Mouse (Mus musculus): ENCODE data around the gene Vmn2r62.
"Not testable (repeated sequence)": the region's sequence is repeated elsewhere in the genome, so short reads cannot be mapped to it uniquely, and the experiment has no call there.

Vmn2r62 gene

DNA sequence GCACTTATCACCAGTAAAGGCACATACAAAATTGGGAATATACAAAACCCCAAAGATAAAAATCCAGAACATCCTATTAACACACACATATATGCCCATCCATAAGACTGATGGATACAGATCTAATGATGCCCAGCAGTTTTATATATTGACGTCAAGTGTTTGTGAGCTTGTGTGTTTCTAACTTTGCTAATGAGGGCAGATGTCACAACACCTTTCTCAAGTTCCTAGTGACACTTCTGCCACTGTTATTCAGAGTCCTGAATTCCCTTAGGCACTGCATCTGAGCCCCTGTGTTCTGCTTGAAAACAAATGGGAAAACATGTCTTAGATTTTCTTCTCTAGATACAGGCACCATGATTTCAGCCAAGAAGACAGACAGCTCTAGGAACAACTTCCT lies at the start of gene Vmn2r62:
Vmn2r62 (minus strand) TSS at position 101 of the 400 bp plus-strand sequence.
- not testable (repeated sequence) for DNase-seq

DNA sequence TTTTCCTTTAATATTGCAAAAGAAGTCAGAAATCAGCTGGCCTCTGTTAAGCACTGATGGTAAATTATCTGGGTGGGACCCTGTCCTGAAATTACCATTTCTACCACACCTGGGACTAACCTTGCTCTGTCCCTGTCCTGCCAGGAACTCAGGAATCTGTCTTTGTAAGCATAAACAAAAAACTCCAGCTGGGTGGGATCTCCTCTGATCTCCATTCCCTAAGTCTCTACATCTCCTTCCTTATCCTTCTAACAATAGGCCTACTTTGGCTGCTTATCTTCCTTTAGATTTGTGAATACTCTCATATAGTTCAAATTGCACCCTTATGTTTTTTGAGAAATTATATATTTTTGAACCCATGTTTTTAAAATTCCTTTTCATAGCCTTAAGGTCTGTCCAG lies 45.0 kb upstream of the Vmn2r62 start:
- not testable (repeated sequence) for DNase-seq

DNA sequence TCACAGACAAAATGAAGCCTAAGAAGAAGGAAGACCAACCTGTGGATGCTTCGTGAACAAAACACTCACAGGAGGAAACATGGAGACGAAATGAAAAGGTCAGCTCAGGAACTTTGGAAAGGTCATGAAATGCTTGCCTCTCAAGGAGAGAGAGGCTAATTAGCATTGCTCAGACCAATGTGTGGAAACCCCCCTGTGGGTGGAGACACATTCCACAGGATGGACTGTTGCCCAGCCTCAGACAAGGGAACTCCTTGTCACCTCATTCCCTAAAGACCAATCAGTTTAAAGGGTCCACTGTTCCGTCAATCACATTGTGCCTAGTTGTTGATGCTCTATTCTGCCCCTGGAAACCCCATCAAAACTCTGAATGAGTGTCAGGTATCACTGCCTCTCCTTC lies 38.9 kb upstream of the Vmn2r62 start:
- DNase-seq, result no peak

DNA sequence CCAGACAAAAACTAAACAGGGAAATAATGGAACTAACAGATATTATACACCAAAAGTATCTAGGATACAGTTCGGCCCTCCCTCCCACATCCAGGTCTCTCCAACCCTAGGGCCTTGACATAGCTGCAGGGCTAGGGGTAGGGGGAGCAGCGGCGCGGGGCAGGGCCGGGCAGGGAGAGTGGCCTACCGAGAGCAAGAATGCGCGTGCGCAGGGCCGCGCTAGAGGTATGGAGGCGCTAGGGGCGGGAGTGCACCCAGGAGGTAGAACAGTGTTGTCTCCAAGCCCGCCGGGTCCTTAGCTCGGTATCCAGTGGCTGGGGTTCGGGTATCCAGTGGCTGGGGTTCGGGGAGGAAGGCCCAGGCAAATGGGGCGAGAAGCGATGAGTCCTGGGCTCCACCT lies 43.5 kb downstream of the Vmn2r62 start:
- no peak for DNase-seq

DNA sequence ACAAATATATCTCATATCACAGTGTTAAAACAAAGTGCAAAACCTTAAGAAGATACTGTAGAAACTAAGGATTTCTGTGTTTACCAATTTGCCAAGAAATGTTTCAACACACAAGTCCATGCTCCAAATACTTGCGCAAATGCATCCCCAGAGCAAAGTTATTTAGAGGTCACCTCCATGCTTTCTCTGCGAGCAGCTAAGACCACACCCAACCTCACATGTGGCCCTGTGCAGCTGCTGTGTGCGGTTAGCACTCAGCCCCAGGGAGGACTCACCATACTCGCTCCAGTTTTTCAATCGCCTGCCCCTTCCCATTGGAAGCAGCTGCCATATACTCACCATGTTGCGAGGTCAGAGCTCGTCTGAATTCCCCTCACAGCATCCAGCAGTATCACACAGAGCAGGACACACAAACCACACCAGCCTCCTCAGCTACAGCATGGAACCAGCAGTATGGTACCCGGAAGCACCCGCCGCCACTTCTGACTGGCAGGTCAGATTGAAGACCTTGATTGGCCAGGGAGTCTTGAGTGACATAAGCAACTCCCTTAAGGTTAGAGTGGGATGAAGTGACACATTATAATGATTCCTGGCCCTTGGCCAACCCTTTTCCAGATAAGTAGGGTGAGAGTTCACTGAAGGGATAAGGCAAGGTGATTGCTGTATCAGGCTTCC lies 54.7 kb downstream of the Vmn2r62 start:
- DNase-seq, result no peak

DNA sequence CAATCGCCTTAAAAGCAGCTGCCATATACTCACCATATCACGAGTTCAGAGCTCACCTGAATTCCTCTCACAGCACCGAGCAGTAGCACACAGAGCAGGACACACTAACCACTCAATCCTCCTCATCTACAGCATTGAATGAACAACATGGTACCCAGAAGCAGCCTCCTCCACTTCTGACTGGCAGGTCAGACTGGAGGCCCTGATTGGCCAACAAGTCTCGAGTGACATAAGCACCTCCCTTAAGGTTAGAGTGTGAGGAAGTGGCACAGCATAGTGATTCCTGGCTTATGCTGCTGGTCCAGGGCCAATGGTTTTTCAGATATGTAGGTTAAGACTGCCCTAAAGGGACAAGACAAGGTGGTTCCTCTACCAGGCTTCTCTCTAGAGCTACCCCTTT lies 66.4 kb downstream of the Vmn2r62 start, which contains the start of gene Gm17067:
Gm17067 (minus strand) TSS at position 101 of the 400 bp plus-strand sequence.
- not testable (repeated sequence) for DNase-seq

Measured in kidney, postnatal 14 days (tissue).